Comparison of ENCODE assay signal across 22 mouse cellular contexts in the genomic region with DNA sequence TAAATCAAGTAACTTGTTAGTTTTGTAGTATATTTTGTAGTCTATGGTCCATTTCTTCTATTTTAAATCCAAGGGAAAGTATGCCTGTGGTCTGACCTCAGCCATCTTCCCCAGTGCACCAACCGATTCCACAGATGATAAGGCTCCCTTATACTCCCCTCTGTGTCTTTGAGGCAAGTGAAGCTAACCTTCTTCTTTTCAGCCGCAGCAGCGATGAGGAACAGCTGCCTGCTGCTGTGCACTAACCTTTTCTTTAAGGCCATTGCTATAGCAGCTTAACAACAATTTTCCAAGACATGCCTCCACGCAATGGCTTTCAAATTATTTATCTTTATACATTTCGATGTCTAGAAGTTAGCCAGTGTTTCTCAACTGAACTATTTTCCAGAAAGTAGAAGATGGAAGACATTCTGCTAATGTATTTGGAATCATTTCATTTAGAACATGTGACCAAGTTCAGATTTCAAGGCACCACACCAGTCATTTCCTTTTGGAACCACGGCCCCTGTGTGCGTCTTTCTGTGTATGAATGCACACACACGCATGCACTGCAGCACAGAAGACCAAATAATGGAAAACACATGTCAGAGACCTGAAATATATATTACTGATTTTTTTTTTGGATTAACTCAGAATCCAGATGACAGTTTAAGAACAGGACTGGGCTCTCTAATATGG.
A peak's percentile ranks its signal among the peaks of the same experiment; 100 is the strongest.
DNase-seq lines count a peak whose midpoint lies in the region; ATAC-seq and TF ChIP-seq lines count a peak whose summit lies in the region.
"Had no signal": no experiment of that assay in that cellular context is flagged by ENCODE, and none has a peak within 500 bp of the region (broad histone marks: within the 10 kb centered on the region; RNA-seq: fewer than 3 reads in every experiment).

No protein-coding gene starts in this region.

- no peak for TF ChIP-seq CTCF in lung, embryonic 14.5 days (IDR thresholded peaks at IDR 0.05; ENCODE audit: low read depth)

- no peak overlapping the region for H3K27ac ChIP-seq in lung, embryonic 14.5 days (ENCODE audit: low read depth)
- peak overlapping the region; percentile 45; the same call in 1 of the 2 replicates for H3K27ac ChIP-seq in embryonic facial prominence, embryonic 13.5 days
- peak overlapping the region; percentile 54 for H3K27ac ChIP-seq in limb, embryonic 15.5 days
- no peak overlapping the region for H3K27ac ChIP-seq in heart, embryonic 12.5 days (ENCODE audit: poor library complexity, severe bottlenecking)
- no peak overlapping the region for H3K27ac ChIP-seq in midbrain, embryonic 11.5 days (ENCODE audit: low read depth, low read length)
- H3K27ac ChIP-seq: gastrocnemius, adult 2 months; heart, embryonic 13.5 days; hindbrain, embryonic 13.5 days; midbrain, embryonic 15.5 days had no signal

- no peaks in the 10 kb centered on the region for H3K36me3 ChIP-seq in lung, embryonic 14.5 days (ENCODE audit: insufficient read depth)
- no peaks in the 10 kb centered on the region for H3K36me3 ChIP-seq in embryonic facial prominence, embryonic 13.5 days
- no peaks in the 10 kb centered on the region for H3K36me3 ChIP-seq in limb, embryonic 15.5 days
- no peaks in the 10 kb centered on the region for H3K36me3 ChIP-seq in heart, embryonic 12.5 days
- H3K36me3 ChIP-seq in midbrain, embryonic 11.5 days (ENCODE audit: control insufficient read depth, insufficient read depth, low read length) = no peaks in the 10 kb centered on the region
- H3K36me3 ChIP-seq: heart, embryonic 13.5 days; hindbrain, embryonic 13.5 days; midbrain, embryonic 15.5 days had no signal

- no peak overlapping the region for H3K4me3 ChIP-seq in lung, embryonic 14.5 days (ENCODE audit: low read depth, low read length)
- no peak overlapping the region for H3K4me3 ChIP-seq in embryonic facial prominence, embryonic 13.5 days
- H3K4me3 ChIP-seq in limb, embryonic 15.5 days = no peak overlapping the region
- H3K4me3 ChIP-seq in heart, embryonic 12.5 days = no peak overlapping the region
- H3K4me3 ChIP-seq in midbrain, embryonic 11.5 days (ENCODE audit: low read depth, low read length) = no peak overlapping the region
- H3K4me3 ChIP-seq: gastrocnemius, adult 2 months; heart, embryonic 13.5 days; hindbrain, embryonic 13.5 days; megakaryocyte, embryonic 14.5 days; midbrain, embryonic 15.5 days had no signal

- 57% methylated on average over 8 of the region's 8 CpGs for WGBS in lung, embryonic 14.5 days
- WGBS in embryonic facial prominence, embryonic 13.5 days = 33% methylated on average over 8 of the region's 8 CpGs
- 44% methylated on average over 8 of the region's 8 CpGs for WGBS in limb, embryonic 15.5 days
- WGBS in heart, embryonic 12.5 days = 82% methylated on average over 8 of the region's 8 CpGs
- 74% methylated on average over 8 of the region's 8 CpGs for WGBS in midbrain, embryonic 11.5 days

- H3K27me3 ChIP-seq in lung, embryonic 14.5 days (ENCODE audit: insufficient read depth, low read length) = no peaks in the 10 kb centered on the region
- no peaks in the 10 kb centered on the region for H3K27me3 ChIP-seq in embryonic facial prominence, embryonic 13.5 days
- H3K27me3 ChIP-seq in limb, embryonic 15.5 days = no peaks in the 10 kb centered on the region
- H3K27me3 ChIP-seq in heart, embryonic 12.5 days (replicated peaks) = 0 out of 2 replicates have a peak, but pooled peaks cover 3% of the 10 kb centered on the region
- no peaks in the 10 kb centered on the region for H3K27me3 ChIP-seq in midbrain, embryonic 11.5 days (ENCODE audit: control insufficient read depth, insufficient read depth, low read length)
- H3K27me3 ChIP-seq: heart, embryonic 13.5 days; hindbrain, embryonic 13.5 days; megakaryocyte, embryonic 14.5 days; midbrain, embryonic 15.5 days; Patski had no signal

- H3K4me2 ChIP-seq in lung, embryonic 14.5 days = no peak overlapping the region
- no peak overlapping the region for H3K4me2 ChIP-seq in embryonic facial prominence, embryonic 13.5 days
- H3K4me2 ChIP-seq in limb, embryonic 15.5 days = no peak overlapping the region
- no peak overlapping the region for H3K4me2 ChIP-seq in heart, embryonic 12.5 days
- H3K4me2 ChIP-seq in midbrain, embryonic 11.5 days = no peak overlapping the region
- H3K4me2 ChIP-seq: heart, embryonic 13.5 days; hindbrain, embryonic 13.5 days; midbrain, embryonic 15.5 days had no signal

- peak; percentile 44 for DNase-seq in lung, embryonic 14.5 days
- DNase-seq in lung, postnatal 14 days = no peak
- DNase-seq in midbrain, embryonic 11.5 days (ENCODE audit: low spot score, missing footprints) = no peak
- DNase-seq: adrenal gland, postnatal 10 days; cerebellum, postnatal 10 days; gastrocnemius, adult 2 months; kidney, adult 2 months; kidney, postnatal 4 days; liver, postnatal 0 days; thymus, postnatal 4 days had no signal

- no peak overlapping the region for H3K9ac ChIP-seq in lung, embryonic 14.5 days
- H3K9ac ChIP-seq in embryonic facial prominence, embryonic 13.5 days = no peak overlapping the region
- H3K9ac ChIP-seq in limb, embryonic 15.5 days = no peak overlapping the region
- no peak overlapping the region for H3K9ac ChIP-seq in heart, embryonic 12.5 days
- no peak overlapping the region for H3K9ac ChIP-seq in midbrain, embryonic 11.5 days (ENCODE audit: low read length)
- H3K9ac ChIP-seq: heart, embryonic 13.5 days; hindbrain, embryonic 13.5 days; liver, postnatal 0 days; midbrain, embryonic 15.5 days had no signal

- H3K9me3 ChIP-seq in lung, embryonic 14.5 days (ENCODE audit: low read depth, low read length) = no peaks in the 10 kb centered on the region
- H3K9me3 ChIP-seq in embryonic facial prominence, embryonic 13.5 days = no peaks in the 10 kb centered on the region
- H3K9me3 ChIP-seq in limb, embryonic 15.5 days = no peaks in the 10 kb centered on the region
- no peaks in the 10 kb centered on the region for H3K9me3 ChIP-seq in heart, embryonic 12.5 days (replicated peaks)
- H3K9me3 ChIP-seq in midbrain, embryonic 11.5 days (ENCODE audit: control insufficient read depth, low read length) = no peaks in the 10 kb centered on the region
- H3K9me3 ChIP-seq: heart, embryonic 13.5 days; hindbrain, embryonic 13.5 days; megakaryocyte, embryonic 14.5 days; midbrain, embryonic 15.5 days had no signal

- no peak for ATAC-seq in lung, embryonic 14.5 days (ENCODE audit: insufficient read depth)
- ATAC-seq in common myeloid progenitor, adult 5-6 weeks (replicated peaks; ENCODE audit: low read depth, poor library complexity, severe bottlenecking) = peak; percentile 83
- no peak for ATAC-seq in embryonic facial prominence, embryonic 13.5 days (ENCODE audit: insufficient number of reproducible peaks, insufficient read depth, low FRiP score, low TSS enrichment, low read depth)
- peak; percentile 58; the same call in 1 of the 2 replicates for ATAC-seq in limb, embryonic 15.5 days (ENCODE audit: insufficient number of reproducible peaks, low FRiP score, low TSS enrichment, low read depth)
- no peak for ATAC-seq in heart, embryonic 12.5 days (ENCODE audit: insufficient number of reproducible peaks, low FRiP score)
- ATAC-seq in midbrain, embryonic 11.5 days (ENCODE audit: low FRiP score) = no peak
- ATAC-seq: CD4-positive, CD25-positive, alpha-beta regulatory T cell, adult 4 months; forebrain, embryonic 16.5 days; inflammation-experienced regulatory T-cells, adult 6 months; liver, postnatal 0 days; midbrain, embryonic 15.5 days; Patski had no signal

- no peaks in the 10 kb centered on the region for H3K4me1 ChIP-seq in lung, embryonic 14.5 days (ENCODE audit: insufficient read depth)
- H3K4me1 ChIP-seq in embryonic facial prominence, embryonic 13.5 days = peaks cover 25% of the 10 kb centered on the region
- H3K4me1 ChIP-seq in limb, embryonic 15.5 days = peaks cover 15% of the 10 kb centered on the region
- 0 out of 2 replicates have a peak, but pooled peaks cover 5% of the 10 kb centered on the region for H3K4me1 ChIP-seq in heart, embryonic 12.5 days (replicated peaks)
- no peaks in the 10 kb centered on the region; the same call in 1 of the 2 replicates for H3K4me1 ChIP-seq in midbrain, embryonic 11.5 days (ENCODE audit: control insufficient read depth, insufficient read depth, low read length)
- H3K4me1 ChIP-seq: hindbrain, embryonic 13.5 days; midbrain, embryonic 15.5 days had no signal

Comparison
In these comparisons a context has a peak if more than half of its experiments do, and no peak if none do; other contexts are left out.
1. ATAC-seq: peak in common myeloid progenitor, adult 5-6 weeks (single experiment) and limb, embryonic 15.5 days (single experiment); none in lung, embryonic 14.5 days (single experiment), embryonic facial prominence, embryonic 13.5 days (single experiment), heart, embryonic 12.5 days (single experiment) and midbrain, embryonic 11.5 days (single experiment).
2. H3K27ac ChIP-seq: peak in embryonic facial prominence, embryonic 13.5 days (single experiment) and limb, embryonic 15.5 days (single experiment); none in lung, embryonic 14.5 days (single experiment), heart, embryonic 12.5 days (single experiment) and midbrain, embryonic 11.5 days (single experiment).